1 mouse cellular context compared by ENCODE assay signal in the genomic region with DNA sequence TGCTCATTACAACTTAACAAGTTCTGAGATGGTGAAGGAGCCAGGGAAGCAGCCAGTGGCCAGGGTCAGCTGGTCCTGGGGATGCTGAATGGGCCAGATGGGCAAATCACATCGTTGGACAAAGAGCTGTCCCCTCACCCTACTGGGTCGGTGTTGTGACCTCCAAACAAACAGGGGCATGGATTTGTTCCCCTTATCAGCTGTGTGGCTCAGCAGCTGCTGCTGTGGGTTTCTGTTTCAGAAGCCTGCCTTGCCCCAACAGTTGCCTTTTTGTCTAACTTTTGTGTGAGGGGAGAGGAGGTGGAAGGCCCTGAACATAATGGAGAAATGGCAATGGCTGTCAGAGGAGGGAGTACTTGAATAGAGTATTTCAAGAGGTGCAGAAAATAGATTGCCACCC.
TF ChIP-seq lines count a peak whose summit lies in the region.

No protein-coding gene starts in this region.

TF ChIP-seq in myocyte, 11 proteins besides CTCF, POLR2A, EP300 and RAD21 (continued from another document):
- TF ChIP-seq SRF (IDR thresholded peaks at IDR 0.05; ENCODE audit: control insufficient read depth, insufficient read length, low read depth) (peak; percentile 29), POLR2AphosphoS2 (IDR thresholded peaks at IDR 0.05; ENCODE audit: insufficient read length, low read depth) (no peak), MYOG (IDR thresholded peaks at IDR 0.05; ENCODE audit: control insufficient read depth in 1 of 3, insufficient read depth in 1 of 3, insufficient read length in 2 of 3, low read depth in 2 of 3) (peak; percentile 68 to 98 (median 82))
